Mouse (Mus musculus): ENCODE results near the gene Ppp3ca. TPM values are rescaled to one million over a fixed set of nuclear protein-coding genes. Genes with fewer than 3 reads are reported as not detected.
A peak's percentile ranks its signal among the peaks of the same experiment; 100 is the strongest.

The Ppp3ca gene
- total RNA-seq, 2 experiments from 2014 or later: 152 to 154 TPM

DNA sequence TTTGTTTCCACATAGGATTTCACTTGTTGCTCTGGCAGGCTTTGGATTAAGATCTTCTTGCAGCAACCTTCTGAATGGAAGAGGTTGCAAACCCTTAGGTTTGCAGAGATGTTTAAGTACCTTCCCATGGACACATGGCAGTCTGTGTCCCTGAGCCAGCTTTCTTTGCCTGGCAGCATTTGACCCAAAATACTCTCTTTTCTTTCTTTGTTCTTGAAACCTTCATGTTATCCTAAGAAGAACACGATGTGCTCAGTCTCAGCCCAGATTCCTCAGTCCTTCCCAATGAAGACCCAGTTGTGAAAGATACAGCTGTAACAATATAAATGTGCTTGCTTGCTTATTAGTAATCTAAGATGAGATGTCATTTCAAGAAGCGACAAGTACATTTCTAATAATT, 197.4 kb downstream of the Ppp3ca start:
- intact Hi-C loops (cut with DNase I): no loop called here
- DNase-seq: no peak
- H3K4me3 ChIP-seq: no peak overlapping the region
- H3K27ac ChIP-seq: no peak overlapping the region
- no peak for TF ChIP-seq CTCF (IDR thresholded peaks at IDR 0.05)

DNA sequence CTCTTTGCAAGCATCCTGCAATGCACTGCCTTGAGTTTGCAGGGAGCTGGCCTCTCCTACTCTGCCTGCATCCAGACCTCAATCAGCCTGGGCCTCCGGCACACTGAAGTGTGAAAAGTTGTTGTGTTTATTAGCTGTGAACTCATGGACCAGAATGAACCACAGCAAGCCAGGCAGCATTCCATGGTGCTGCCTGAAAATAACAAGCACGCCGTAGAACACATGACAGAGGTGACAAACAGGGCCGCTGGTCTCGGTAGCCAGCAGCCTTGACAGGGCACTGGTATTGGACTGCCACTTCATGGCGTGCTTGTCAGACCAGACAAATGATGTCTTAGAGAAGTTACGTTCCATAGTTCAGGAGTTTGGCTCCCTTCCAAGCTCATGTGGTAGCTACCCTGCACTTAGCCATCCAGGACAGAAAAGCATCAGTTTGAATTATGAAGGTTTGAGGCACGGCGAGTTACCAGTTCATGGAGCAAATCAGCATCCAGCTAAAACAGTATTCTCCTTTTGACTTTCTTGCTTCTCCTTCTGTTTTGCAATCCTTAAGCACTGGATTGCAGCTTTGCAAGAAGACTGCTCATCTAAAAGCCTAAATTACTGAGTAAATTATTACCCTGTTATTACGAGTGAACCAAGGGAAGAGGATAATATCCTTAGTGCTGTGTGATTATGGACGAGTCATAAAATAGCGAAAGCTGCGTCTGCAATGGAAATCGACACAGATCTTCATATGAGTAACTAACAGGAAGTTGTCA, 202.0 kb downstream of the Ppp3ca start:
- intact Hi-C loops (cut with DNase I): no loop called here
- H3K4me3 ChIP-seq: no peak overlapping the region
- peak overlapping the region; percentile 16; the same call in 1 of the 2 replicates for H3K27ac ChIP-seq
- peak; percentile 32 for DNase-seq
- no peak for TF ChIP-seq CTCF (IDR thresholded peaks at IDR 0.05)

DNA sequence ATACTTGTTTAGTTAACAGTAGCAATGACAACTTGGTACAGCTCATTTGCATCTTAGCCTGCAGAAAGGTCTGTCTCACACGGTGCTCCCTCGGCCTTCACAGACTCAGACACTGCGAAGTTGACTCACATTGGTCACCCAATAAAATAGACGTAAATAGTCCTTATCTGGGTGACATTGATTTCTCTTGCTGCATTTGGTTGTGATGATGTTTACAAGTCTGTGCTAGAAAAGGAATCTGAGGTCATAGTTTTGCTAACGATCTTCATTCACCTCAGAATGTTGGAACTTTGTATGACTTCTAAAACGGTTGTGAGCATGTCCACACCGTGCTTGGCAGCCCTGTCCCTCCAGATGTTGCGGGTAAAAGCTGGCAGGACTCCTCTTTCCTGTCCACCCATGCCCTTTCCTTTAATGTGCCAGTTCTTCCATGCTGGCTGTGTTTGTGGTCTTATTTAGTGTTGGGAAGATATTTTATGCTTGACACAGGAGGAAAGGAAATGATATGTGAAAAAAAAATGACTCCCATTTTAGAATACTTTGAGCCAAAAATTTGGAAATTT, 202.7 kb downstream of the Ppp3ca start:
- H3K4me3 ChIP-seq: no peak overlapping the region
- DNase-seq: no peak
- TF ChIP-seq CTCF (IDR thresholded peaks at IDR 0.05): no peak
- H3K27ac ChIP-seq: peak overlapping the region; percentile 16; the same call in 1 of the 2 replicates
- intact Hi-C loops (cut with DNase I): no loop called here

DNA sequence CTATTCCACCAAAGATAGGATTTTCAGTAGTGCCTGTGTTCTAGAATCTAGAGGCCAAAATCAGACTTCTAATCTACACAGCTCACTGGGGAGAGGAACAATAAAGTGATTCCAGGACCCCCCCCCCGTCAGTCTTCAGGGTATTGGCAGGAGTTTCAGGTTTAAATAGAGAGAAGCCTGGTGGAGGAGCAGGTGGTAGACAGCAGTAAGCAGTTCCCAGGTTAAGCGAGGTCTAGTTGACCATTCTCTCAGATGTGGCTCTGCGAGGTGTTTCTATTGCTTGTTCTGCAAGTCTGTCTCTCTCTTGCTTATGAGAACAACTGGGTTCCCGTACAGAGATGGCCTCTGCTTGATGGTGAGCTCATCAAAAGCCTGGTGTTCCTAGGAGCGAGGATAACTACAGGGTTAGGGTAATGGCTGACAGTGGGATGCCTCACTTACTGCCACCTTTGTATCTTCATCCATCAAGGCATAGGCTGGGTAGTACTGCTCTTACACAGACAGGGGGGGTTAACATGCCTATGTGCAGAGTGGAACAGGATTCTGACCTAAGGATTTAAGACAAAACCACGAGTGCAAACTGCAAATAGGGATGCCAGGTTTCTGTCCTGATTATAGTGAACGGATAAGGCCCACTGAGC, 204.0 kb downstream of the Ppp3ca start:
- TF ChIP-seq CTCF (IDR thresholded peaks at IDR 0.05): no peak
- intact Hi-C loops (cut with DNase I): no loop called here
- Histone ChIP-seq H3K27ac (no peak overlapping the region), H3K4me3 (no peak overlapping the region)
- no peak for DNase-seq

DNA sequence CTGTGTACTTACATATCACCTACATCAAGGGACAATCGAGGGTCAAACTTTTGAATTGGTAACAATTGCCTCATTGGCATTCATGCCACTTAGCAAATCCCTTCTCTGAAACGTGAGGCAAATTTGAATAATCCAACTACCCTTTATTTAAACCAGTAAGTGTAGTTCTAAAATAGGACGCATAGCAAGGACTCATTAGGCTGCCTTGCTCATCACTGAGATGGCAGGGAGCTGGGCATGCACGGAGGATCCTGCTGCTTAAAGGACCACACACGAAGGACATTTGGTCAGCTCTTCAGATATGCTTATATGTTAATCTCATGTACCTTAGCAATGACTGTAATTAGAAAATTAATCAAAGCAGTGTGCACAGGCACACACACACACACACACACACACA, 204.6 kb downstream of the Ppp3ca start:
- DNase-seq: no peak
- Histone ChIP-seq H3K4me3 (no peak overlapping the region), H3K27ac (no peak overlapping the region)
- intact Hi-C loops (cut with DNase I): no loop called here
- no peak for TF ChIP-seq CTCF (IDR thresholded peaks at IDR 0.05)

DNA sequence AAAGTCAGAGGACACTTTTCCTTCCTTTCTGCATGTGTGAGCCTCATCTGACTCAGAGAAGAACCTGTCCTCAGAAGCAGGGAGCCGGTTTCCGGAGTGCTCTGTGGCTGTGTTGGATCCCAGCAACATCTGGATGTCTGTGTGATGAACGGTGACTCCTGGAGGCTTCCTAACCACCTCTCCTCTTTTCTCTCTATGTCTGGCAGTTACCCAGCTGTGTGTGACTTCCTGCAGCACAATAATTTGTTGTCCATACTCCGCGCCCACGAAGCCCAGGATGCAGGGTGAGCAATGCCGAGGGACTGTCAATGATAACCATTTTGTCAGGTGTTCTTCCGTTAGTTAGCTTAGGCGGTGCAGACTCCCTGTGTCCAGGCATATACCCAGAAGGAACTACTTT, 217.8 kb downstream of the Ppp3ca start:
- TF ChIP-seq CTCF (IDR thresholded peaks at IDR 0.05): no peak
- intact Hi-C loops (cut with DNase I): no loop called here
- no peak overlapping the region for H3K27ac ChIP-seq
- no peak for DNase-seq
- H3K4me3 ChIP-seq: no peak overlapping the region

DNA sequence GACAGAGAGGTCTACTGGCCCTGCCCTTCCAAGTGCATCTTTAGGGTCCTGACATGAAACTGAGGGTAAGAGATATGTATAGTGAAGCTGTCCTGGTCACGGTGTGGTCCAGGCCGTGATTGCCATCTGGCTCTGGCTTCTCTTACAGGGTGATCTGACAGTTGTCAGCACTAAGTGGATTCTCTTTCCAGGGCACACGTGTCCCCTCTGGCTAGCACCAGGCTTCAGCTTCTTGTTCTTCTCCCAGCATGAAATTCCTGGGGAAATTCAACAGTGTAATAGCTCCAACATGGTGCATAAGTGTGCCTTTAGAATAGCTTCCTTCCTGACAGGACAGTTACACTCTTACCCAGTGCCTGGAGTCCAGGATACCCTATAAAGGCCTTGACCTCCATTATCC, 222.2 kb downstream of the Ppp3ca start:
- TF ChIP-seq CTCF (IDR thresholded peaks at IDR 0.05): no peak
- Histone ChIP-seq H3K27ac (no peak overlapping the region), H3K4me3 (no peak overlapping the region)
- intact Hi-C loops (cut with DNase I): no loop called here
- no peak for DNase-seq

DNA sequence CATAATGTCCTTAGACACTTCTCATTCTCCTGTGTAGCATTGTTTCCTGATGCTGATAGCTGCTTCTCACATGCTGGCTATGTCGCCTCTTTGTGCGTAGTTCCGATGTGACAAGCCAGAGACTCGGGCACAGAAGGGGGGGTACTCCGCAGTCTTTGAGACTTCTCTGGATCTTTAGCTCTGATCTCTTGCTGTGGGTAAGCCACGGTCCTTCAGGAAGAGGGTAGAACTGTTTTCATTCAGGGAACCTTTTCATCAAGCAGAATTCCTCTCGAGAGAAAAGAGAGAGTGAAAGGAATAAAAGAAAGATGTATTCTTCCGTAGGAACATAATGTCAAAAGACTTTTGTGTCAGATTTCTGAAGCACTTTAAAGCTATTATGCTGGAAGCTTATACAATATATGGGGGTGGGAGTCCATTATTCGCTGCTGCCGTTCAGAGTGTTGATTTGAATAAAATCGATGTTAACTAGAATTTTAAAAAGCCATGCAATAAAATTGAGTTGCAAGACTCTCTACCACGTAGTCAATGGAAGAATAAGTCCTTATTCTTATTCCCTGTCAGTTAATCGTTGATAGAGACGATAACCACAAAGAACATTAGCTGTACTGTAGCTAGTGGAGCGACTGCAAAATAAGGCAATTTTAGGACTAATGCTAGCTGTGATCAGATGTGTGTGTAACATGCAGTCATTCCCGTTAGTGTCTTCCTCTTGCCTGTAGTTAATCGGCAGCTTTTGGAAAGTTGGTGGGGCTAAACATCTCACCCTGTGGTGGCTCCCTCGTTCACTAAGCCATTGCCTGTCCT, 223.9 kb downstream of the Ppp3ca start:
- Histone ChIP-seq H3K27ac (no peak overlapping the region), H3K4me3 (no peak overlapping the region)
- TF ChIP-seq CTCF (IDR thresholded peaks at IDR 0.05): no peak
- intact Hi-C loops (cut with DNase I): no loop called here
- no peak for DNase-seq

DNA sequence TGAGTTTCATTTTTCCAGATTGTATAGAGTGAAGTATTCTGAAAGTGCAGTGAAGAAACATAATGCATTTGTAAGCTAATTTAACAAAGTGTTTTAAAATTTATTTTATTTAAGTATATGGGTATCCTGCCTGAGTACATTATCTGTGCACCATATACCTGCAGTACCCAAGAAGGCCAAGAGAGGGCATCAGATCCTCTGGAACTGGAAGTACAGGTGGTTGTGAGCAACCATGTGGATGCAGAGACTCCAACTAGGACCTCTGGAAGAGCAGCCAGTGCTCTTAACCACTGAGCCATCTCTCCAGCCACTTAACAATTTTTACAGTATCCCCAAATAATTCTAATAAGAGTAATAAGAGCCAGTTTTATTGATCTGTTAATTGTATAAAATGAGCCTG, 225.6 kb downstream of the Ppp3ca start:
- Histone ChIP-seq H3K4me3 (no peak overlapping the region), H3K27ac (no peak overlapping the region)
- DNase-seq: no peak
- TF ChIP-seq CTCF (IDR thresholded peaks at IDR 0.05): peak; percentile 62
- intact Hi-C loops (cut with DNase I): no loop called here

DNA sequence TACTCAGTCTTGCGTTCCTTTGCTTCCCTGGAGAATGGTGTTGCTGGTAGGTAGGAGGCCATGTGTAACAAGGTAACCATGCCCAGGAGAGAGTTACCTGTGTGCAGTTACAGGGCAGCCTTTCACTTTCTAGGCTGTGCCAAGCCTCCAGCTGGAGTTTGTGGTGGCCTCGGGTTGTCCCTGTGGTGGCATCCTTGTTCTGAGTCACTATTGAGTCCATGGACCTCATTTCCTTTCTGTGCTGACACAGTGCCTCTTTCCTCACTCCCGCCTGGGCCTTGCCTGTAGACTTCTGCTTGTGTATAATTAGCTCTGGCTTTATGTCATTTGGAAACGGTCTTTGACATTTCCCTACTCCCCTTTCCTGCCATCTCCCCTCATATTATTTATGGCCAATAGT, 226.4 kb downstream of the Ppp3ca start:
- no peak overlapping the region for H3K4me3 ChIP-seq
- intact Hi-C loops (cut with DNase I): no loop called here
- no peak overlapping the region for H3K27ac ChIP-seq
- TF ChIP-seq CTCF (IDR thresholded peaks at IDR 0.05): no peak
- DNase-seq: no peak

DNA sequence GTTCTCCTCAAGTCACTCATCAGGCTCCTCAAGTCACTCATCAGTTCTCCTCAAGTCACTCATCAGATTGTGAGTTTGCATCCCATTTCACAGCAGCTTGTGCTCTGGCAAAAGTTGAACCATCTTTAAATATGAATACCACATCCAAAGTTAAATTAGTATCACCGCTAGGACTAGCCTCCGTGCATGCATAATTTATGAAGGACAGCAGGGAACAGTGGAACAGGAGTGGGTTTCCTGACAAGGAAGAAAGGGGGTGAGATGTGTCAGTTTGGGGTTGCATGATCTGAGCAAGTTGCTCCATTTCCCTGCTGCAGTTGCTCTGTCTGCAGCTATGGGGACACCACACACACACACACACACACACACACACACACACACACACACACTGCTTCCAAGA, 229.8 kb downstream of the Ppp3ca start:
- intact Hi-C loops (cut with DNase I): no loop called here
- no peak overlapping the region for H3K27ac ChIP-seq
- no peak for DNase-seq
- no peak for TF ChIP-seq CTCF (IDR thresholded peaks at IDR 0.05)
- H3K4me3 ChIP-seq: no peak overlapping the region

DNA sequence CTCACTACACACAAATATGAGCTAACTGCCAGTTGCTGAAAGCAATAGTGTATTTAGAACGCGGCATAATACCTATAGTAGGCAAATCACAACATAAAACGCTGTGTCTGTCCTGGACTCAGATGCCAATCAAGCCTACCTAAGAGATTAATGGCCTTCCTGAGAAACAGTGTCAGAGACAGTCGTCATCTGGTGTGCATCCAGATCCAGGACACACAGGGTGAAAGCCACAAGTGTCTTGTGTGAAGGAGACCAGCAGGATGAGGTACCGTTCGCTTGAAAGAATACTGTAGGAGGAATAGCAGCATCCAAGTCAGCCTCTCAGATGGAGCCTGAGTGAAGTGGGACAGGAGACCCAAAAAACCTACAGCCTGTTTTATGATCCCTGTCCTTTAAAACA, 231.1 kb downstream of the Ppp3ca start:
- no peak overlapping the region for H3K27ac ChIP-seq
- TF ChIP-seq CTCF (IDR thresholded peaks at IDR 0.05): no peak
- intact Hi-C loops (cut with DNase I): no loop called here
- DNase-seq: no peak
- H3K4me3 ChIP-seq: no peak overlapping the region

DNA sequence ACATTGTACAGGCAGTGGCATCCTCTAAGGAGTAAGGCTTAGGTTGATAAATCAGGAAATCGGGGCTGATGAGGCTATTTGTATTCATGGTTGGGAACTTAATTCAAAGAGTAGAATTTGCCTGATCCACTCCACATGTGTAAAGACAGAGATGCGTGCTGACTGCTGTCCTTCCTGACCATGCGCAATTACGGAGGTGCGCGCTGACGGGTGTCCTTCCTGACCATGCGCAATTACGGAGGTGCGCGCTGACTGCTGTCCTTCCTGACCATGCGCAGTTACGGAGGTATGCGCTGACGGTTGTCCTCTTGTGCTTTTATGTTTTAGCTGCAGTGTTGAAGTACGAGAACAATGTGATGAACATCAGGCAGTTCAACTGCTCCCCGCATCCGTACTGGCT, 232.9 kb downstream of the Ppp3ca start:
- intact Hi-C loops (cut with DNase I): no loop called here
- TF ChIP-seq CTCF (IDR thresholded peaks at IDR 0.05): no peak
- H3K4me3 ChIP-seq: no peak overlapping the region
- DNase-seq: no peak
- no peak overlapping the region for H3K27ac ChIP-seq

All from gastrocnemius, adult 2 months (tissue).